Mouse (Mus musculus) brain, embryonic 18.5 days (tissue): ENCODE measurements around the gene Gm44973.
"Not testable (repeated sequence)": the region's sequence is repeated elsewhere in the genome, so short reads cannot be mapped to it uniquely, and the experiment has no call there.

Experiments used
- DNase-seq: peaks from one replicate; pipeline ENCODE4 v3.0.0-alpha.2; 2012; ENCODE audit warnings: low read depth, low spot score

Gene Gm44973

DNA sequence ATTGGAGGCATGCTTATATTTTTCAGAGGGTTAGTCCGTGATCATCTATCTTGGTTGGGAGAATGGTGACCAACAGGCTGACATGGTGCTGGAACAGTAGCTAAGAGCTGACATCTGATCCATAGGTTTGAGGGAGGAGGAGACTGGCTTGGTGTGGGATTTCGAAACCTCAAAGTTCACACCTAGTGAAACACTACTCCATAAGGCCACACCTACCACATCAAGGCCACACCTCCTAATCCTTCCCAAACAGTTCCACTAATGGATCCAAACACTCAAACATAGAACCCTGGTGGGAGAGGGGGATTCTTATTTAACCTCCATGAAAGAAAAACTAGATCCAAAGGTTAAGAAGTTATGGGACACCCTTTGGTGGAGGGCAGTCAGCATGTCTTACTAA is 1.6 kb downstream of the Gm44973 start:
- DNase-seq: no peak

DNA sequence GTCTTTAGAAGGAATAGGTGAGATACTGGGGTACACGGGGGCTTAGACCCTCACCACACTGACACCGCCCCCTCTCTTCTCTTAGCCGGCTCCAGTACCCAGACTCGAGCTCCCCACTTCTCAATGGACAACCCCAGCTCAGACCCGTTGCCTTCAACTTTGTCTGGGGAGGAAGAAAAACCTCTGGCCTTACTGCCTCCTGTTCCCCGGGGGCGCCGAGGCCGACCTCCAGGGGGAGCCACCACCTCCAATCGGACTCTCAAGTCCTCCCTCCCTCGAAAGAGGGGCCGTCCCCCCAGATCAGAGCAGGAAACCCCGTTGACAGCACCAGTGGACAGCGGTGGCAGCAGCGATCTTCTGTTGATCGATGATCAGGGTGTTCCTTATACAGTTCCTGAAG is 2.1 kb downstream of the Gm44973 start:
- DNase-seq: no peak

DNA sequence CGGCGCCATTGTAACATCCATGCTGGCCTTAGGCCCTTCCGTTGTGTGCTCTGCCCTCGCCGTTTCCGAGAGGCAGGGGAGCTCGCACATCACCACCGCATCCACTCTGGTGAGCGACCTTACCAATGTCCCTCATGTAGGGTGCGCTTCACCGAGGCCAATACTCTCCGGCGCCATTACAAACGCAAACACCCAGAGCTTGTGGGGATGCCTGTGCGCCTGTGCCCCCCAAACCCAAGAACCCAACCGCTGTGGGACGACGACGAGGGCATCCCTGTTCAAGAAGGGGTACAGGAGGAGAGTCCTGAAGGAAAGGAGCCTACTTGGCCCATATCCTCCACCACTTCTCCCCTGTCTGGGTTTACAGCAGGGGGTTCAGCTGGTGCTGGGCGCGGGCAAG is 2.6 kb downstream of the Gm44973 start:
- DNase-seq: no peak

DNA sequence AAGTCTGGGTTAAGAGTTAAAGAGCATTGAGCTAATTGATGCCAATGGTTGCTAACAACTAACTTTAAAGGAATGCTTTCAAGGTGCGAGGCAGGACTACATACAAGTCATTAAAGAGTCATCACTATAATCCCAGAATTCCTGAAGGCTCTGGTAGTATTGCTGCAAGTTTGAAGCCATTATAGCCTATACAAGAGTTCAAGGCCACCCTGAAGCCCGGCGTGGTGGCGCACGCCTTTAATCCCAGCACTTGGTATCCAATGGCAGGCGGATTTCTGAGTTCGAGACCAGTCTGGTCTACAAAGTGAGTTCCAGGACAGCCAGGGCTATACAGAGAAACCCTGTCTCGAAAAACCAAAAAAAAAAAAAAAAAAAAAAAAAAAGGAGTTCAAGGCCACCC is 4.3 kb downstream of the Gm44973 start:
- DNase-seq: not testable (repeated sequence)

DNA sequence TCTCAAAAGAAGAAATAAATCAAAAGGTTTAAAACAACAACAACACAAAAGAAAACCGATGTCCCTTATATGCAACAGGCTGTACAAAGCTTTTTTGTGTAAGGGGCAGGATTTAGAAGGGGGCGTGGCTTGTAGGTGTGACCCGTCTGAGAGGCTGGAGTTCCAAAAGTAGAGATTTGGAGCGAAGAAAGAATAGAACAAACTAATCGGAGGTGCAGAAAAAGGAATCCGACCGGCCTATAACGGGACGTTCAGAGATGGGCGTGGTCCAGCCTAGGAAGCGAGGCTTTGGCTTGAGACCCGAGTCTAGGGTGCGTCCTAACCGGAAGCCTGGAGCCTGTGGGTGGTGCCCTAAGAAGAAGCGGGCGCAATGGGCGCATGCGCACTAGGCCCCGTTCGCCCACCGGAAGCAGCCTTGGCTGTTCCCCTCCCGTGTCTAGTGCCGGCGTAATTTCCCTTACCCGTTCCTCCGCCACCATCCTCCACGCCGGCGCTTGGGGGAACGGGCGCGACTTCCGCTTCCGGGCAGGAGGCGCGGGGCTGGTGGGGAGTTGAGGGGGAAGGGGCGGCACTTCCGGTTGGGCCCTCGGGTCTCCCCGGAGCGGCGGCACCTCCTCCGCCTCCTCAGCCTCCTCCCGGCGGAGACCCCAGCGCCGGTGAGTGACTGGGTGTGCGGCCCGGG is 4.8 kb downstream of the Gm44973 start, which contains the start of the genes Zfp865 and Ccdc106:
Zfp865 (plus strand) TSS at position 377 of the 682 bp plus-strand sequence.
Ccdc106 (plus strand) TSS at position 554 of the 682 bp plus-strand sequence.
- DNase-seq: peak; percentile 97

DNA sequence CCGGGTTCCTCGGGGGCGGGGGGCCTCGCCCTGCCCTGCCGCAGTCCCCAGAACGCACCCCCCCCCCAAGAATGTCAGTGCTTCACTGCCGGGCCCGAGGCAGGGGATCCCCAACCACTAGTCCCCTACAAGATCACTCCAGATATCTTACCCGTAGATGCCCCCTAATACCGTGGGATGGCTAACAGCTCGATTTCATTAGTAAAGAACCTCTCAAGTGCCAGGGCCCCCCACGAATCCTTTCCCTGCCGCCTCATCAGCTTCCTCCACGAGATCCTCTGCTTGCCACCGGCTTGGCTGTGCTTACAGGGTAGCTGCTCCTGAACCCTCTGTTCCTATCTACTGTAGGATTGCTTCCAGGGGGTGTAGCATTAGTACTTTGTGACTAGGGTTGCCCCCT is 5.4 kb downstream of the Gm44973 start:
- DNase-seq: no peak

DNA sequence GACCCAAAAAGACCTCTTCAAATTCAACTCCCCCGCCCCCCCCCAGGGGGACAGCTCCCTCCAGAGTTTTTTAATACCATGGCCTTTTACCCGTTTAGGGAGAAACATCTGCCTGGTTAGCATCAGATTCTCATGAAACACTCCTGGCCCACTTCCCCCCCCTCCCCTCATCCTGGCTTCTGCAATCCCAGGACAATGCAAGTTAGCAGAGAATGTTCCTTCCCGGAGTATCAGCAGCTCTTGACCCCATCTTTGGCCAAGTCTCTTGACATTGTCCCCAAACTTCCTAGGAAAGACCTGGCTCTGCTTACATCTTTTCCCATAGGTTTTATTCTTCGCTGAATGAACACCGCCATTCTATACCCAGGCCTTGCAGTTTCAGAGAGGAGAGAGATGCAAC is 5.9 kb downstream of the Gm44973 start:
- DNase-seq: no peak

DNA sequence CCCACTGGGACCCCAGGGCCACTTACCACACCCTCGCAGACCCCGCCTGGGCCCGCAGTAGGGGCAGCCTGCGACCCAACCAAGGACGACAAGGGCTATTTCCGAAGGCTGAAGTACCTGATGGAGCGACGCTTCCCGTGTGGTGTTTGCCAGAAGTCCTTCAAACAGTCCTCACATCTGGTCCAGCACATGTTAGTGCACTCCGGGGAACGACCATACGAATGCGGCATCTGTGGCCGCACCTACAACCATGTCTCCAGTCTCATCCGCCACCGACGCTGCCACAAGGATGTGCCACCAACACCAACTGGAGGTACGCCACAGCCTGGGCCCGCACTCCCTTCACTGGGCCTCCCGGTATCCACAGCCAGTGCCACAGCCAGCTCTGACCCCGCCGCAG is 14.2 kb downstream of the Gm44973 start:
- no peak for DNase-seq

DNA sequence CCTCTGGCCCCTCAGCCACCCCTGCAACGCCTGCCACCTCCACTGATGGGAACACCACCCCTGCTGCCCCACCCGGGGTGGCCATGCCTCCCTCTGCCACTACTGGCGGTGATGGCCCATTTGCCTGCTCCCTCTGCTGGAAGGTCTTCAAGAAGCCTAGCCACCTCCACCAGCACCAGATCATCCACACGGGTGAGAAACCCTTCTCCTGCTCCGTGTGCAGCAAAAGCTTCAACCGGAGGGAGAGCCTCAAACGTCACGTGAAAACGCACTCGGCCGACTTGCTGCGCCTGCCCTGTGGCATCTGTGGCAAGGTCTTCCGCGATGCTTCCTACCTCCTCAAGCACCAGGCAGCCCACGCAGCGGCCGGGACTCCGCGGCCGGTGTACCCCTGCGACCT is 14.7 kb downstream of the Gm44973 start:
- no peak for DNase-seq

DNA sequence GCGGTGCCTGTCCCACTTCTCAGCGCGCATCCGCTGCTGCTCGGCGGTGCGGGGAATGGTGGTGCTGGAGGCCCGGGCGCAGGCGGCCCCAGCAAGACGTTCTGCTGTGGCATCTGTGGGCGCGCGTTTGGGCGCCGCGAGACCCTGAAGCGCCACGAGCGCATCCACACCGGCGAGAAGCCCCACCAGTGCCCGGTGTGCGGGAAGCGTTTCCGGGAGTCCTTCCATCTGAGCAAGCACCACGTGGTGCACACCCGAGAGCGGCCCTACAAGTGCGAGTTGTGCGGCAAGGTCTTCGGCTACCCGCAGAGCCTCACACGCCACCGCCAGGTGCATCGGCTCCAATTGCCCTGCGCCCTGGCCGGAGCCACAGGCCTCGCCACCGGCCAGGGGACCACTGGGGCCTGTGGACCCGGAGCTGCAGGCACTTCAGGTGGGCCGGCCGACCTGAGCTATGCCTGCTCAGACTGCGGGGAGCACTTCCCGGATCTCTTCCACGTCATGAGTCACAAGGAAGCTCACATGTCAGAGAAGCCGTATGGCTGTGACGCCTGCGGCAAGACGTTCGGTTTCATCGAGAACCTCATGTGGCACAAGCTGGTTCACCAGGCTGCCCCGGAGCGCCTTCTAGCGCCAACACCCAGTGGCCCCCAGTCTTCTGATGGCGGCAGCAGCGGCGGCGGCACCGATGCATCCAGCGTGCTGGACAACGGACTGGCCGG is 15.4 kb downstream of the Gm44973 start:
- DNase-seq: no peak

DNA sequence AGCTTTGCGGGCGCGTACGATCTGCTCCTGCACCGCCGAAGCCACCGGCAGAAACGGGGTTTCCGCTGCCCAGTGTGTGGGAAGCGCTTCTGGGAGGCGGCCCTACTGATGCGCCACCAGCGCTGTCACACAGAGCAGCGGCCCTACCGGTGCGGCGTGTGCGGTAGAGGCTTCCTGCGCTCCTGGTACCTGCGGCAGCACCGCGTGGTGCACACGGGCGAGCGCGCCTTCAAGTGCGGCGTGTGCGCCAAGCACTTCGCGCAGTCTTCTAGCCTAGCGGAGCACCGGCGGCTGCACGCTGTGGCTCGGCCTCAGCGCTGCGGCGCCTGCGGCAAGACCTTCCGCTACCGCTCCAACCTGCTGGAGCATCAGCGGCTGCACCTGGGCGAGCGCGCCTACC is 16.2 kb downstream of the Gm44973 start:
- no peak for DNase-seq

DNA sequence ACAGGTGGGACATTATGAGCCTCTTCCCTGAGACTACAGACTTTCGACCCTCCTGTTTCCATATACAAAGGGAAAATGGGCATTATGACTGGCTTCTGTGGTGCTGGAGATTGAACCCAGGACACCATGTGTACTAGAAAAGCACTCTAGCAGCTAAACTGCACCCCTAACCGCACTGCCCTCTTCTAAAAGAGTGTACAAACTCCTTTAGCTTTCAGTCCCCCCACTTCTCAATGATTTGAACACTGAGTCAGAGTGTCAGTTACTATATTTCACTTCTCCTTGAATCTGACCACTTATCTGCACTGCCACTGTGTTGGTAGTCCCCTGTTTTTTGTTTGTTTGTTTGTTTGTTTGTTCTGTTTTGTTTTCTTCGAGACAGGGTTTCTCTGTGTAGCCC is 18.5 kb downstream of the Gm44973 start, which contains the start of gene 4632433K11Rik:
4632433K11Rik (plus strand) TSS at position 301 of the 400 bp plus-strand sequence.
- no peak for DNase-seq

DNA sequence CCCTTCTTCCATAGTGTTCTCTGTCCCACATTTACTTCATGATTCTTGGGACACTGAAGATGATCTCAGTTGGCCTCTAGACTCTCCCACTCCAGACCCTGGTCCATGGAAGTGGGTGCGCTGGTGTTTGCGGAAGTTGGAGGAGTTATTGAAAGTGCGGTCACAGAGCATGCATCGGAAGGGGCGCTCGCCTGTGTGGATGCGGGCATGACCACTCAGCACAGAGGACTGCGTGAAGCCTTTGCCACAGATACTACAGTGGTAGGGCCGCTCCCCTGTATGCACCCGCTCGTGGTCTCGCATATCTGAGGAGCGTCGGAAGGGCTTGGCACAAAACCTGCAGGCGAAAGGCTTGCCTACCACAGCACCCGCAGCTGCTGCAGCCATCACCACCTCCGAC is 20.3 kb downstream of the Gm44973 start:
- no peak for DNase-seq

DNA sequence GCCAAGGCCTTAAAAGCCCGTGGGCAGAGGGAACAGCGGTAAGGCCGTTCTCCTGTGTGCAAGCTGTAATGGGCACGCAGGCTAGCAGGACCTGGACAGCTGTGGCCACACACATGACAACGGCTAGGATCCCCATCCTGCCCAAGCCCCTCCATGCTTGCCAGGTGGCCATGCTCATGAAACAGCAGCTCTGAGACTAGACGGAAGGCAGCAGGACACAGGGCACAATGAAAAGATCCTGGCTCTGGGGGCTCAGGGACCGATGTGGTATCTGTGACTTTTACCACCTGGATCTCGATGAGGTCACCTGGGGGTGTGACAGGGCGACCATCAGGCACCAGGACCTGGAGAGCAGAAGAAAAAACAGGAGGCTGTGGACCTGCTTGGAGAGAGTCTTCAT is 20.8 kb downstream of the Gm44973 start:
- DNase-seq: no peak

DNA sequence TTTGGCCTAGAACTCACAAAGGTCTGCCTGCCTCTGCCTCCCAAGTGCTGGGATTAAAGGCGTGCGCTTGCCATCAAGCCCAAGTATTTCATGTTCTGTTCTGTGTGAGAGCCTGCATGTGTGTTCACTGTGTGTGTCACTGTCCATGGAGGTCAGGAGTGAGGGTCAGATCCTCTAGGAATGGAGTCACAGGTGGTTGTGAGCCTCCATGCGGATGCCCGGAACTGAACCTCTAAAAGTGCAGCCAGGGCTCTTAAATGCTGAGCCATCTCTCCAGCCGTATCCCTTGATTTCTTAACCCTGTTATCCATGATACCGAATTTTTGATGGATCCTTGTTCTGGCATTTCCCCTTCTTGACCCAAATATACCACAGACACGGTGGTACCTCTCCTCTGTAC is 21.7 kb downstream of the Gm44973 start:
- no peak for DNase-seq

DNA sequence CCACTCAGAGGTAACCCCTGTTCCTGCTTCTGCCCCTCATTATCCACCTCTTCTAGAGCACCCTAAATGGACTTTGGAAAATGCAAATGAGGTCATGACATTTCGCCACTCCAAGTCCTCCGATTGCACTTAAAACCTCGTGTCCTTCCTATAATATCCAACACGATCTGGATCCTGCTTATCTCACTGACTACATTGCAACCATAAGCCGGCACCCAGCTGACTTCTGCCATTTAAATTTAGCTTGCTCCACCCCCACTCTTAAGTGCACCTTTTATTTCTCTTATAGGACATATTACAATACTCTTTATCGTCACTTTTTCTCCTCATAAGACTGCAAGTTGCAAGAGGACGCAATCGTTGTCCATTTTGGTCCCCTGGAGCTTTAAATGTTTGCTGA is 22.2 kb downstream of the Gm44973 start:
- DNase-seq: no peak

DNA sequence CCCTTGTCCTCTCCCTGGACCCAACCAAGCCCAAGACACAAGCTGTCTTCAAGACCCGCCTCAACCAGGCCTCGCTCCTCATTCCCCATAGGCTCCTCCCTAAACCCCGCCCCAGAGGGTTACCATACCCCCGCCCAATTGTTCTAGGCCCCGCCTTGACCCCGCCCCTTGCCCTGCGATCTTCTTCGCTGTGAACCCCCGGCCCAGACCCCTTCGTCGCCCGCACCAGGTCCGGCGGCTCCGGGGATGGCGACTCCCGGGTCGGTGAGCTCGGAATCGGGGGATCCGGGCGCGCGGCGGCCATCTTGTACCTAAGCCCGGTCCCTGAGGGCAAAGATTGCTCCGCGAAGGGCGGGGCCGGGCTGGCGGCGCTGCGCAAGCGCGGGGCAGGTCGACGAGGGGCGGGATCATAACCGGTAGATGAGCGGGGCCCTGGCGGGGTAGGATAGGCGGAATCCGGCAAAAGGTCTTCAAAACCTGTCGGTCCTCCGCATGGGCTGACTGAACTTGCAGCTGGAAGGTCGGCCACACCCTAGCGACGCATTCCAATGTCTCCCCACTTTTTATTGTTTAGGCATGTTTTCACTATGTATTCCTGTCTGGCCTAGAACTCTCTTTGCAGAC is 22.9 kb downstream of the Gm44973 start, which contains the start of gene Zfp784:
Zfp784 (minus strand) TSS at position 338 of the 624 bp plus-strand sequence.
- DNase-seq: peak; percentile 78

DNA sequence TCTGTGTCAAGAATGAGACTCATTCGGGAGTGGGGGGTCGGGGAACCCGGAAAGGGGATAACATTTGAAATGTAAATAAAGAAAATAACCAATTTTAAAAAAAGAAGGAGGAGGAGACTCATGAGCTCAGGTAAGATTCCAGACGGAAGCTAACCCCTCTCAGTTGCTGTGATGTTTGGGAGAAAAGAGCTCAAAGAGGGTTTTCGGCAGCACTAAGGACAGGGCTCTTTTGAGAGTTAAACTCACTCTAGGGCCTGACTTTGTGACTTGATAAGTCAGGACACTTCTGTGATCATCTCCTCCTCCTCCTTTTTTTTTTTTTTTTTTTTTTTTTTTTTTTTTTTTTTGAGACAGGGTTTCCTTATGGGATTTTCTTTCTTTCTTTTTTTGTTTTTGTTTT is 23.6 kb downstream of the Gm44973 start:
- no peak for DNase-seq

DNA sequence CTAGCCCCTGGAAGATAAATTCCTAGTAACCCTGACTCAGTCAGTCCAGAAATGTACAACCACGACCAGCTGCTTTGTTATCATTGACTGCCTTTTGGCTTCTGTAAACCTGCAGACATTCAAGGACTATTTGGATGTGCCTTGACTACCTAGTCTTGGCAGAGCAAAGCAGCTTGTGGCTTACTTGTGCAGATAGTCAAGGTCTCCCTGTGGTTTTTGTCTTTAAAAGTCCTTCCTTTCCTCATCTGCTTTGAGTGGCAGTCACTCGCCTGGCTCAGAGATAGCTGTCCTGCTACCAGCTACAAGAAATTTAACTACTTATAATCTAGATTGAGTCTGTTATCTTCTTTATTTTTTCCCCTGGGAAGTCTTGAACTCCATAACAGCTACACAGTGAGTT is 29.7 kb downstream of the Gm44973 start:
- no peak for DNase-seq

DNA sequence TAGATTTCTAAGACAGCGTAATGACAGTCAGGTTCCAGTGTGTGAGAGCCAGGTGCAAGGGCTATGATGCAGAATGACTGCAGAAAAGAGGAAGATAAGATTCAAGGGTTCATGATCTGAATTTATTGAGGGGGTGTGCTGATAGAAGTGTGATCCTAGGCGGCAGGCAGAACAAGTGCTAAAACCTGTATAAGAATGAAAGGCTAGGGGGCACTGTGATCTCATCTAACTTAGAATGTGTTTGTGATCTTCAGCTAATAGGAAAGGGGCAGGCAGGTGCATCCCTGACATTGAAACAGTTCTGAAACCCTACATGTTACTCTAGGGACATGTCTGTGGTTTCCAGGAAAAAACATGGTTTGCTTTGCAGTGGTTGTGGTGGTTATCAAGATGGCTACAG is 30.8 kb downstream of the Gm44973 start:
- DNase-seq: no peak

DNA sequence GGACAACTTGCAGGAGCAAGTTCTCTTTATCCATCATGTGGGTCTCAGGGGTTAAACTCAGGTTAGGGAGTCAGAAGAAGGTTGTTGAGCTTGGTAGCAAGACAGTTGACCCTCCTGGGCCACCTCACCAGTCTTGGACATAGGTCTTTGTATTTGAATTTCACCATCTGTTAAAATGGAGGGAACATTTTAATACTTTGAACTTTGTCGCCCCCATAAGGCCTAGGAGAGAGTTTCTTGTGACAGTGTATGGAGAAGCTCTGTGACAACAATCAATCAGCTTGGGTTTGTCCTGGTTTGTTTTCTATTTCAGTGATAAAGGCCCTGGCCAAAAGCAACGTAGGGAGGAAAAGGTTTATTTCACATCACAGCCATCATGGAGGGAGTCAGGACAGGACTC is 32.0 kb downstream of the Gm44973 start:
- no peak for DNase-seq
